Mouse (Mus musculus) hindbrain, embryonic 12.5 days (tissue): ENCODE results near the gene Tln2. TPM values are rescaled to one million over a fixed set of nuclear protein-coding genes. Genes with fewer than 3 reads are reported as not detected.

Experiments used
- ATAC-seq: fragments of 200-750 bp; cut with Nextera tagmentation; 2 replicates; pipeline ENCODE4 v1.8.0; 2017; ENCODE audit warnings: moderate TSS enrichment; ENCODE audit not compliant: low FRiP score
- H3K27ac ChIP-seq: fragments of 300-500 bp; sonication (generic); 2 replicates; pipeline ENCODE4 v1.5.1; 2016; ENCODE audit warnings: mild to moderate bottlenecking
- H3K27me3 ChIP-seq: fragments of 300-500 bp; sonication (generic); 2 replicates; pipeline ENCODE4 v1.6.1; 2016; ENCODE audit warnings: mild to moderate bottlenecking
- H3K36me3 ChIP-seq: fragments of 300-500 bp; sonication (generic); 2 replicates; pipeline ENCODE4 v1.6.1; 2016; ENCODE audit warnings: mild to moderate bottlenecking
- H3K4me1 ChIP-seq: fragments of 300-500 bp; sonication (generic); 2 replicates; pipeline ENCODE4 v1.6.1; 2016
- H3K4me2 ChIP-seq: fragments of 300-500 bp; sonication (generic); replicated peaks from 2 replicates; pipeline ENCODE4 v1.6.1; 2016; ENCODE audit warnings: mild to moderate bottlenecking
- H3K4me3 ChIP-seq: fragments of 300-500 bp; sonication (generic); 2 replicates; pipeline ENCODE4 v1.5.1; 2016; ENCODE audit warnings: mild to moderate bottlenecking
- H3K9ac ChIP-seq: fragments of 300-500 bp; sonication (generic); 2 replicates; pipeline ENCODE4 v1.6.1; 2016; ENCODE audit warnings: mild to moderate bottlenecking, moderate library complexity
- H3K9me3 ChIP-seq: fragments of 300-500 bp; sonication (generic); replicated peaks from 2 replicates; pipeline ENCODE4 v1.6.1; 2016; ENCODE audit warnings: mild to moderate bottlenecking
- WGBS: fragments of 180-500 bp; shearing (Covaris S2); methylation state at CpG from one replicate; pipeline ENCODE4 v1.1.7; 2016; 5-methylcytosine and 5-hydroxymethylcytosine counted together
- polyA plus RNA-seq: library from polyadenylated mRNA; unstranded; fragments of >200 nt; fragmentation: Nextera tagmentation; extraction: Ambion mirVana; gene quantifications from 2 replicates; pipeline ENCODE4 v1.2.1, GENCODE M21; 2016

The Tln2 gene
- polyA plus RNA-seq, 1 experiment from 2014 or later, result 28.8 TPM

DNA sequence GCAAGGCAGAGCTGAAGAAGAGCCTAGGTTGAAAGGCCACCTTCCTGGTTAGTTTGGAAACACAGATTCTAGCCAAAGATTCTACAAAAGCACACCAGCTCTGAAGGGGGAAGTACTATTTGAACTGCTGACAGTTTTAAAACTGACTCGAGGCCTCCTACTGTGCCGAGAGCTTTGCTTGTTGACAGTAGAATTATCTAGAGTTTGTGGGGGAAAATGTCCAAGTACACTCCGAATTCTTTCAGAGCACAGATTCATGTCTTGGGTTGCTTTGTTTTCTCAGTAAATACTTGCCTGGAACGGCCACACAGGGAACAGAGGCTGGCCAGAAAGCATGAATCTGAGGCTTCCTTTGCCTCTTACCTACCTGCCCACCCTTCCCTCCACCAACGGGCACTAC is 179.4 kb downstream of the Tln2 start:
- Histone ChIP-seq H3K4me3 (no peak overlapping the region), H3K4me1 (peaks cover 4% of the 10 kb centered on the region; the same call in 1 of the 2 replicates), H3K9me3 (no peaks in the 10 kb centered on the region), H3K27me3 (no peaks in the 10 kb centered on the region), H3K36me3 (no peaks in the 10 kb centered on the region), H3K27ac (no peak overlapping the region), H3K4me2 (no peak overlapping the region), H3K9ac (no peak overlapping the region)
- 58% methylated on average over 5 of the region's 5 CpGs for WGBS
- no peak for ATAC-seq

DNA sequence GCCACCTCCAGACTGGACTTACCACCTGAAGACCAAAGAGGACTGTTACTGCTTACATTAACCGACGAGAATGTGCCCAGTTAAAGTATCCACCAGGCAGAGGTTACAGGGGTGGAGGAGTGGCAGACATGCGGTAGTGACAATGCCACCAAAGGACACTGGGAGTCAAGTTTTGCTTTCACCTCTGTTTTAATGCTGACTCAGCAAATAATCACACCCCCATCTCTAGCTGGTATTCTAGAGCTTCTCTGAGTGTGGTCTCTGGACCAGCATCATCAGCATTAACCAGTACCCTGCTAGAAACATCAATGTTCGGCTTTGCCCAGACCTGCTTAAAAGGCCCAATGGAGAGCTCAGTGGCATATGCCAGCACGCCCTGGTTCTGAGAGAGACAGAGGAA is 180.7 kb downstream of the Tln2 start:
- Histone ChIP-seq H3K4me3 (no peak overlapping the region), H3K27ac (no peak overlapping the region), H3K9ac (no peak overlapping the region), H3K36me3 (no peaks in the 10 kb centered on the region), H3K27me3 (no peaks in the 10 kb centered on the region), H3K4me2 (no peak overlapping the region), H3K4me1 (peaks cover 4% of the 10 kb centered on the region; the same call in 1 of the 2 replicates), H3K9me3 (no peaks in the 10 kb centered on the region)
- ATAC-seq, result no peak
- 85% methylated on average over 5 of the region's 5 CpGs for WGBS

DNA sequence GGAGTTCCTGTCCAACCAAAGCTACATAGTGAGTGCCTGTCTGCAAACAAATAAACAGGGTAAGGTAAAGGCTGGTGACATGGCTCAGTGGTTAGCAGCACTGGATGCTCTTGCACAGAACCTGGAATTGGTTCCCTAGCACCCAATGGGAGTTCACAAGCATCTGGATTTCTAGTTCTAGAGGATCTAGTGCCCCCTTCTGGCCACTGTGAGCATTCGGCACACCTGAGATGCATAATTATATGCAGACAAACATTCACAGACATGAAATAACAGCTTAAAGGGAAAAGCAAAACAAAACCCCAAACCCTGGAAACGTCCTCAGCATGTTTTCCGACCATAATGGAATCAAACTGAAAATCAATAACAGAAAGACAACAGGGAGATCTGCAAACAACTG is 191.4 kb downstream of the Tln2 start:
- no peaks in the 10 kb centered on the region for H3K9me3 ChIP-seq
- ATAC-seq, result no peak
- 93% methylated on average over 3 of the region's 3 CpGs for WGBS
- H3K9ac ChIP-seq, result no peak overlapping the region
- H3K27ac ChIP-seq, result no peak overlapping the region
- no peaks in the 10 kb centered on the region for H3K27me3 ChIP-seq
- H3K4me2 ChIP-seq, result no peak overlapping the region
- 0 out of 2 replicates have a peak, but pooled peaks cover 2% of the 10 kb centered on the region for H3K36me3 ChIP-seq
- H3K4me3 ChIP-seq, result no peak overlapping the region
- no peaks in the 10 kb centered on the region for H3K4me1 ChIP-seq

DNA sequence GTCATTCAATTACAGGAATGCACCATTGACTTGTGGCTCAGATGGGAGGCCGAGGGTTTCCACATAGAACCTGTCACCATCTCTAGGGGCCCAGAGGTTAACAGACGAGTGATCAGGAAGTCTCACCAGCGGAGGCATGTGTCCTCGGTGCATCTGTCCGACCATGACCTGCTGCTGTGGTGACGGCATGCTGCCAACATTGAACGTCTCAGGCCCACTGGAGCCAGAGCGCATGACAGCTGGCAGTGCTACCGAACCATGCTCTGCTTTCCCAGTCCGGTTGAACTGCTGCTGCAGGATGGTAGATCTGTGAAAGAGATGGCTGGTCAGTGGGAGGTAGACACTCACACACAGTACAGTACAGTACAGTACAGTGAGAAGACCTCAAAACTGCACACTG is 197.0 kb downstream of the Tln2 start:
- 92% methylated on average over 10 of the region's 10 CpGs for WGBS
- H3K36me3 ChIP-seq, result no peaks in the 10 kb centered on the region
- H3K9me3 ChIP-seq, result no peaks in the 10 kb centered on the region
- H3K4me2 ChIP-seq, result no peak overlapping the region
- no peak overlapping the region for H3K4me3 ChIP-seq
- H3K27ac ChIP-seq, result no peak overlapping the region
- no peak for ATAC-seq
- H3K4me1 ChIP-seq, result no peaks in the 10 kb centered on the region
- no peak overlapping the region for H3K9ac ChIP-seq
- no peaks in the 10 kb centered on the region for H3K27me3 ChIP-seq

DNA sequence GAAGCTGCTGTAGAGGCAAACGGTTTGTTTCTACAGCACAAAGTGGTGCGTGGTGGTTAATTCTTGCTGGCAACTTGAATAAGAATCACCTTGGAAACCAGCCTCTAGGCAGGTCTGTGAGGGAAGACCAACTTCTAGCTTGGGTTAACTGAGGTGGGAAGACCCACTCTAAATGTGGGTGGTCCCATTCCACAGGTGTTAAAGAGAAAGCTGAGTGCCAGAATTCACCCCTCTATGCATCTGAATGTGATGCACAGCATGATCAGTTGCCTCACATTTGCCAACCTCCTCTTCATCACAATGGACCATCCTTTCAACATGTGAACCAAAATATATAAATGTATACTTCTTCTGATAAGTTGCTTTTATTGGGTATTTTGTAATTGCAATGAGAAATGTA is 197.4 kb downstream of the Tln2 start:
- Histone ChIP-seq H3K4me2 (no peak overlapping the region), H3K4me3 (no peak overlapping the region), H3K27me3 (no peaks in the 10 kb centered on the region), H3K4me1 (no peaks in the 10 kb centered on the region), H3K36me3 (no peaks in the 10 kb centered on the region), H3K9me3 (no peaks in the 10 kb centered on the region), H3K9ac (no peak overlapping the region), H3K27ac (no peak overlapping the region)
- WGBS, result 75% methylated on average over 2 of the region's 2 CpGs
- ATAC-seq, result no peak

DNA sequence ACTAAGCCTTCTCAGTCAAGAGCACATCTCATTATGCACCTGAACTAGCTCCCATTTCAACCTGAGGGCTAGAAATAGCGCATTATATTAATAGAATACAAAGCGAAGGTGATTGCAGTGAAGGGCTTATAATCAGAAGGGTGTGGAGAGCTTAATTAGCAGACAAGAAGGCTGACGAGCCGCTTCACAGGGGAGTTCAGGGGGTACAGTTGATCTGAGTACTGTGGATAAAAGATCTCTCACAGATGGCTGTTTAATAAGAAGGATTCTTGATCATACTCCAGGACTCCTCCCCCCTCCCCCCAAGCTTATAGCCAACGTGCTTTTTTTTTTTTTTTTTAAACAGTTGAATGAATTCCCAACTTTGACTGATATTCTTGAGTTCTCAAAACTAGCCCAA is 198.0 kb downstream of the Tln2 start:
- H3K9ac ChIP-seq, result no peak overlapping the region
- no peaks in the 10 kb centered on the region for H3K4me1 ChIP-seq
- H3K4me2 ChIP-seq, result no peak overlapping the region
- no peaks in the 10 kb centered on the region for H3K27me3 ChIP-seq
- H3K27ac ChIP-seq, result no peak overlapping the region
- H3K36me3 ChIP-seq, result no peaks in the 10 kb centered on the region
- H3K9me3 ChIP-seq, result no peaks in the 10 kb centered on the region
- 83% methylated on average over 5 of the region's 5 CpGs for WGBS
- no peak for ATAC-seq
- no peak overlapping the region for H3K4me3 ChIP-seq

DNA sequence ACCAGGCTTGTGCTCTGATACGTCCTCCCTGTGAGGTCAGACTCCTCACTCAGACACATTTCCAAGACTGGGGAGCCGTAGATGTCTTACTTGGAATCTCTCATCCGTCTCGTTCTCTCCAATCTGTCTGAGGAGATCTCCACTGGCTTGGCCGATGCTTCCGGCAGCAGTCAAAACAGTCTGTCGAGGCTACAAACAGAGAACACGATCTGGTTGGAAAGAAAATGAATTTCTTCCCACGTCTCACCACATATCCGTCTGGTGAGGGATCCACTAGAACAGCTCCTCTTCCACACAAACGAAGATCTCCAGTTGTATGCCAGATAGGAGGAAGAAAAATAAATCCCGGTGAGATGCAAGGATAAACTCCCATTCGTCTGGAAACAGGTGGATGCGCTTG is 205.1 kb downstream of the Tln2 start:
- H3K9me3 ChIP-seq, result no peaks in the 10 kb centered on the region
- H3K27ac ChIP-seq, result no peak overlapping the region
- no peak overlapping the region for H3K4me3 ChIP-seq
- H3K9ac ChIP-seq, result no peak overlapping the region
- no peaks in the 10 kb centered on the region for H3K27me3 ChIP-seq
- H3K4me1 ChIP-seq, result no peaks in the 10 kb centered on the region
- WGBS, result 94% methylated on average over 14 of the region's 14 CpGs
- no peak overlapping the region for H3K4me2 ChIP-seq
- ATAC-seq, result no peak
- no peaks in the 10 kb centered on the region for H3K36me3 ChIP-seq

DNA sequence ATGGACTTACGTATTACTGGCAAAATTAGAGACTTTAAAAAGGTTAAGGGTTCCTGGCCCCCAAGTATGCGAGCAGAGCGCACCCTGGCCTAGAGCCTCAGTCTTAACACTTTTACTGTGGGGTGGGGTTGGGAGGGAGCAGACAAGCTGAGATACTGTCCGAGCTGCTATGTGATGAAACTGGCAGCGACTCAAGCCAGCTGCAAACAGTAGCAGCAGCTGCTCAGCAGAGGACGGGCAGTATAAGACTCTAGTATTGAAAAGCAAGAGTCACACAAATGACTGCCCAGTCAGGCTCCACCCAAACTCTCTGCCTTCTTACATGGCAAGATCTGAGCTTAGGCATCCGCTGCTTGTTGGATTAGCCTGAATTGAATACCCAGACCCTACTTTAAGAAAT is 206.1 kb downstream of the Tln2 start:
- Histone ChIP-seq H3K36me3 (no peaks in the 10 kb centered on the region), H3K4me1 (no peaks in the 10 kb centered on the region), H3K27ac (no peak overlapping the region), H3K4me3 (no peak overlapping the region), H3K9ac (no peak overlapping the region), H3K4me2 (no peak overlapping the region), H3K9me3 (no peaks in the 10 kb centered on the region), H3K27me3 (no peaks in the 10 kb centered on the region)
- WGBS, result 88% methylated on average over 7 of the region's 7 CpGs
- ATAC-seq, result no peak

DNA sequence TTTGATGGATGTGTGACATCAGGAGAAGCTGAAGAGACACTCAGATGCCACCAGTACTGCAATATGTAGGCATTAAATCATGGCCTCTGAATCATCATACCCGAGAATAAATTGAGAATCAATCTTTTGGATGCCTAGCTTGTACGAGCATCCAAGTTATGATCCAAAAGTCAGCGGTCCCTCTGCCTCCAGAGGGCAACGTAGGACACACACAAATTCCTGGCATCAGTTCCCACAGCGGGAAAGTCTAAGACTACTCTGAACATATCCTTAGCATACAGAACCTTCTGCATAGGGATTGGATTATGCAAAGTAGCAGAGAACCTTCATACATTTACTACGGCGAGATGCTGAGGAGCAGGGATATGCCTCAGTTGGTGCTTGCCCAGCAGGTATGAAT is 210.5 kb downstream of the Tln2 start:
- H3K27ac ChIP-seq, result no peak overlapping the region
- H3K4me1 ChIP-seq, result no peaks in the 10 kb centered on the region
- no peaks in the 10 kb centered on the region for H3K27me3 ChIP-seq
- H3K36me3 ChIP-seq, result no peaks in the 10 kb centered on the region
- no peak overlapping the region for H3K9ac ChIP-seq
- H3K4me3 ChIP-seq, result no peak overlapping the region
- H3K9me3 ChIP-seq, result no peaks in the 10 kb centered on the region
- 87% methylated on average over 7 of the region's 7 CpGs for WGBS
- ATAC-seq, result no peak
- H3K4me2 ChIP-seq, result no peak overlapping the region

DNA sequence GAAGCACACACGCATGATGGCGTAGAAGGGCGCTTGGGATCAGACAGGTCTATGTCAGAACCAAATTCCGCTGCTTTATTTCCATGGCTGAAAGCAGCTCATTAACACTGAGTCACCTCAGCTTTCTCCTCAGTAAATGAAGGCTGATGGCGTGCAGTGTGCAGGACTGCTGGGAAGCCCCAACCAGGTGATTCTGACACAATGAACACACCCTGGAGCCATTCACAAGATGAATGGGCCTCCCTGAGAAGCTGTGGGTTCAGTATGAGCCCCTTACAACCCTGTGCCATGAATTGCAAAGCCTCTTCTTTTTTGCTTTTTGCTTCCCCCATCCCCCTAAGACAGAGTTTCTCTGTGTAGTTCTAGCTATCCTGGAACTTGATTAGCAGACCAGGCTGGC is 212.3 kb downstream of the Tln2 start:
- no peaks in the 10 kb centered on the region for H3K27me3 ChIP-seq
- H3K9ac ChIP-seq, result no peak overlapping the region
- no peaks in the 10 kb centered on the region for H3K9me3 ChIP-seq
- no peaks in the 10 kb centered on the region for H3K4me1 ChIP-seq
- H3K4me3 ChIP-seq, result no peak overlapping the region
- no peak overlapping the region for H3K4me2 ChIP-seq
- no peak overlapping the region for H3K27ac ChIP-seq
- H3K36me3 ChIP-seq, result peaks cover 4% of the 10 kb centered on the region
- ATAC-seq, result no peak
- 89% methylated on average over 5 of the region's 5 CpGs for WGBS

DNA sequence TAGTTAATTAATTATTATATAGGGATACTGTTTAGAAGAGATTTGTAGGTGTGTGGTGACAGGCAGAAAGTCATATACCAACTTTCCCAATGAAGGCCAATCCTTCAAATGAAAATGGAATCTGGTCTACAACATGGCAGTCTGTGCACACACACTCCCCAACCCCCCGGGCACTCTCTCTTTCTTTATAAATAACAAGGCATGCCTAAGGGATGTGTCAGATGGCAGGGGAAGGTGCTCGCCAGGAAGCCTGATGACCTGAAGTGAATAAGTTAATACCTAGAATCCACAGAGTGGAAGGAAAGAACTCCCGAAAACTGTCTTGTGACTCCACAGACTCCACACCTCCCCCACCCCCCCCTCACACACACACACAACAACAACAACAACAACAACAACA is 228.2 kb downstream of the Tln2 start:
- Histone ChIP-seq H3K9me3 (no peaks in the 10 kb centered on the region), H3K36me3 (no peaks in the 10 kb centered on the region; the same call in 1 of the 2 replicates), H3K27ac (no peak overlapping the region), H3K27me3 (no peaks in the 10 kb centered on the region), H3K4me2 (no peak overlapping the region), H3K9ac (no peak overlapping the region), H3K4me3 (no peak overlapping the region), H3K4me1 (no peaks in the 10 kb centered on the region)
- ATAC-seq, result no peak
- WGBS, result 78% methylated on average over 3 of the region's 3 CpGs

DNA sequence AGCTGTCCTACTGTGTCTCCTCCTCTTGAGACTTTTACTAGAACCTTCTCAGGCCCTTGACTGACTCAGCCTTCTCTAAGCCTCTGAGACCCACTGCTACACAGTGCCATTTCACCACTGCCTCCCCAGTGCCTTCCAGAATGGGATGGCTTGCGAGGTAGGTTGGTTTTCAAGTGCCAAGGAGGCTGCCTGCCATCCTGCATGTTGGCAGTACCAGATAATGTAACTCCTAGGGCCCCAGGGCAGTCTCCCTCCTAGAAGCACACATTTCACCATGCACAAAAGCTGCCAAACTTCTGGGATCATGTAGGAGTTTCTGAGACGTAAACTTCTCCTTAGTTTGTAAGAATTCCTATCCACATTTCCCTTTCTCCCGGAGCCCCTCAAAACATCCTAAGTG is 231.1 kb downstream of the Tln2 start:
- 0 out of 2 replicates have a peak, but pooled peaks cover 3% of the 10 kb centered on the region for H3K4me1 ChIP-seq
- no peak overlapping the region for H3K4me2 ChIP-seq
- ATAC-seq, result no peak
- no peaks in the 10 kb centered on the region for H3K27me3 ChIP-seq
- H3K27ac ChIP-seq, result no peak overlapping the region
- no peaks in the 10 kb centered on the region for H3K9me3 ChIP-seq
- H3K36me3 ChIP-seq, result no peaks in the 10 kb centered on the region
- WGBS, result 90% methylated on average over 3 of the region's 3 CpGs
- H3K4me3 ChIP-seq, result no peak overlapping the region
- no peak overlapping the region for H3K9ac ChIP-seq

DNA sequence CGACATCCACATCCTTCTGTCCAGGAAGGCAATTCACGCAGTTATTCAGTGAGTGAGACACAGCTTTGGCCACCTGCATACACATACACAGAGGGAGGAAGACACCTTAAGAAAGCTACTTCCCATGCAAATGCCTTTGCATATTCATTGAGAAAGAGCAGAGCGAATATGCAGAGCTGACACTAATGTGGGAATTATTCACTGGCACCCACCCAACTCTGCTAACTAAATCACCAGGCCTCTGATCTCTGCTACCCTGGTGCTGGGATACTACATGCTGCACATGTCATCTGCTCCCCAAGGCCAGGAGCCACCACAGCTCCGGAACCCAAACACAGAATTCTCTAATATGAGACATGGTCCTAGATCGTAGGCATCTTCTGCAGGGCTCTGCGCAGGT is 237.6 kb downstream of the Tln2 start:
- no peaks in the 10 kb centered on the region for H3K9me3 ChIP-seq
- ATAC-seq, result no peak
- H3K27ac ChIP-seq, result no peak overlapping the region
- peaks cover 5% of the 10 kb centered on the region; the same call in 1 of the 2 replicates for H3K36me3 ChIP-seq
- H3K4me1 ChIP-seq, result 0 out of 2 replicates have a peak, but pooled peaks cover 3% of the 10 kb centered on the region
- H3K4me3 ChIP-seq, result no peak overlapping the region
- whole genome bisulfite sequencing, result 89% methylated on average over 6 of the region's 6 CpGs
- no peak overlapping the region for H3K4me2 ChIP-seq
- no peaks in the 10 kb centered on the region for H3K27me3 ChIP-seq
- no peak overlapping the region for H3K9ac ChIP-seq

DNA sequence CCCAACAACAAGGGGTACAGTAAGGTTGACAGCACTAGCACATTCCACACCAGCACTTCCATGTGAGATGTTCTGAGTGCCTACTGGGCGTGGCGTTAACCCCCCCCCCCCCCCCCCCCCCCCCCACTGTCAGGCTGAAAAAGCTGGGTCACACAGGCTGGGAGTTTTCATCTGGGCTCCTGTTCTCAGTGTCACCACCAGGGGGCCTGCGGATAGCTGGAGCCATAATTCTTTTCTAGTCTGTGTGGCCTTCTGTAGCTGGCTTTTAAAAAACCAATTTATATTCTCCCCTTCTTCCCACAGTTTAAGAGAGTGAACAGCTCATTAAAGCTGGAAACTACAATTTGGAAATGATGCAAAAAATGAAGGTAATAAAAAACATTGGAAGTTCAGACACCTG is 244.1 kb downstream of the Tln2 start:
- Histone ChIP-seq H3K4me2 (no peak overlapping the region), H3K27ac (no peak overlapping the region), H3K4me3 (no peak overlapping the region), H3K27me3 (no peaks in the 10 kb centered on the region), H3K9ac (no peak overlapping the region), H3K4me1 (no peaks in the 10 kb centered on the region), H3K9me3 (no peaks in the 10 kb centered on the region), H3K36me3 (no peaks in the 10 kb centered on the region)
- 25% methylated on average over 3 of the region's 3 CpGs for WGBS
- ATAC-seq, result no peak
